Mouse (Mus musculus): ENCODE results near the gene Mkln1.
A peak's percentile ranks its signal among the peaks of the same experiment; 100 is the strongest.

Gene Mkln1

DNA sequence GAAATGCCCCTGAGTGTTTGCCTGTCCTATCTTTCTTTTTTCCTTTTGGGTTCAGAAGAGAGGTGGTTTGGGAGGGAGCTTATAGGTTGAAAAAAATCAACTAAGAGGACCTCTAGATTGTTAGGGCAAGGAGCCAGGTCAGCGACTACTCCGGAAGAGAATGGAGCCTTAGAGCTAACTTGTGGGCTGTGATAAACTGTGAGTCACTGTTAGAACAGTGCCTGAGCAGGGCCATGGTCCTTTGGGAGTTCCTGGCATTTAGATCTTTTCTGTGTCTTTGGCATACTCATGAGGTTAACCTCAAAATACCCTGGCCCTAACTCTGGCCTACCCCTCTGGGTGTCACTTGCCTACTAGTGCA is 119.8 kb downstream of the Mkln1 start:
- DNase-seq = peak; percentile 71 to 83

DNA sequence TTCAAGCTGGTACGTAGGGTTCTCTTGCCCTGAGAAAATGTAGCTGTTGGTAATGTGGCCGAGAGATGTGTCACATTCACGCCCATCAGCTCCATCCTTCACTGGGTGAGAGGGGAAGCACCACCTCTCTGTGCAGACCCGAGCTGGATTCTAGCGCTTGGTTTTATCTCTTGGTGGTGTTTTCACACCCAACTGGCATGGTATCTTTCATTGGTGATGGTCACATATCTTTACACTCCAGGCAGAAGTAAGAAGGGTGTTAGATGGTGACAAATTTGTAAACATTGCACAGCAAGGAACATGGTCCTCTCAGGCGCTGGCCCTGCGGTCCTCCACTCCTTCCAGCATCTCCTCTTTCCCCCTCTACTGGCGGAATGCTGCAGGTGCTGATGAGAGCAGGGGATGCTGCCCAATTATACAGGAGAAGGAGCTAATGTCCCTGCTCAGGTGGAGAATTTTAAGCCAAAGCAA is 120.5 kb downstream of the Mkln1 start:
- peak; percentile 43 to 65 for DNase-seq

DNA sequence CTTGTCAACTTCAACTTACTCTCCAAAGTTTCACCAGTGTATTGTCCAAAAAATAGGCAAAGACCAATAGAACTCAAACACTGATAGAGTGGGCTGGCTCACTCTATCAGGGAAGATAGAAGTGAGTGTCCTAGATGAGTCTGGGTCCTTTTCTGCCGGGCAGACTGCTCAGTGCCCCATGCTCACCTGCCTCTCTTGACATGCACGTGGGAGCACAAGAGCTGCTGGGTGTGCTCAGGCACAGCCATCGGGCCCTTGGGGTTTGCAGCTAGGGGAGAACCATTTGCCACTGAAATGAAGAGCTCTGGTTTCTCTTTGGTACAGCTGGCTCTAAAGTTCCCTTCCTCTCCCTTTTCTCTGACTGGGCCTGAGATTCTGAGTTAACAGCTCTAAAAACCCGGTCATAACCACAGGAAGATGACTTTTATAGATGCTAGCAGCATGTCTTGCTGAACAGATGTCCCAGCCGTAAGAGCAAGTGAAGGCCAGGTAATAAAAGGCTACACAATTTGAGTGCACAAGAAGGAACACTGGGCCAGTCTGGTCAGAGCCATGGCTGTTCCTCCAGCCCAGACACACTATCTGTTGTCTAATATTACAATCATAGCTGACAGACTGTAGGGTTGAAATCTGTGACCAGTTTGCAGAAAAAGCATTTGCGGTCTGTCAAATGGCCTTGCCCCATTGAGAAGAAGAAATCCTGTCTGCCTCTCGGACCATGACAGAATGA is 122.1 kb downstream of the Mkln1 start:
- no peak for DNase-seq

DNA sequence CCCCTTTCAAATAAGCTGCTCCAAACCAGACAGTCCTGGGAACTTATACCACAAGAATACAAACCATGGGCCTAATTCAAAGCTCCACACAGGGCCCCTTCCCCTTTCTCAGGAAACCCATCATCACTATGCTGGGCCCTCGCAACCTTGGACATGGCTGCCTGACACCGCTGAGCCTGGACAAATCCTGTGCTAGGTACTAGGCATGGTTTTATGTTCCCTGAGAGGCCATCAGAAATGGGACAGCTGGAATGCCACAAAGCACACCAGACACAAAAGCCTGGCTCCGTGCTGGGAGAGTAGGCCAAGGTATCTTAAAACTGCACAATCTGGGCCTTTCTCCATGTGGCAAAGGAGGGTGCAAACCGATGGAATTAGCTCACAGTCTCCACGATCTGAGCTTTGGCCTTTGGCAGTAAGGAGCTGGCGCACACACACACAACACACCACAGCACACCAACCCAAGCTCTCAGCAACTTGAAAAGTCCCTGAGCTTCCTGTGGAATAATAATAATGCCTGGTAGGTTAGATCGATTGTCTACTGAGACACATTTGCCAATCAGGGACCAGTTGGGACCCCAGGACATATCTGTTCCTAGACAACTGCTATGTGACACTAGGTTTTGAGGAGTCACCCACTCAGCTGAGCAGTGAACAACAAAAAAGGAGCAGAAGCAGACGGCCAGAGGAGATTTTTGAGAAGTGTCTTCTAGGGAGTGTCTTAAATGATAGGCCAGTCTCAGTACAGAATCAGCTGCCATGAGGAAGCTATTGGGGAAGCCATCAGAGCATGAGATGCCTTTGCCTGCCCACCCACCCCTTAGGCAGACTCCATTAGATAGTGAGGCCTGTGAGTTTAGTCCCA is 123.2 kb downstream of the Mkln1 start:
- DNase-seq = peak in 1 of 2 experiments; percentile 24

- no peak for DNase-seq
Measured at GRCm38 (mm10) chr6:31522478-31522877, 123.9 kb downstream of the Mkln1 start.

- no peak for DNase-seq
Measured at GRCm38 (mm10) chr6:31523039-31523438, 124.5 kb downstream of the Mkln1 start.

DNA sequence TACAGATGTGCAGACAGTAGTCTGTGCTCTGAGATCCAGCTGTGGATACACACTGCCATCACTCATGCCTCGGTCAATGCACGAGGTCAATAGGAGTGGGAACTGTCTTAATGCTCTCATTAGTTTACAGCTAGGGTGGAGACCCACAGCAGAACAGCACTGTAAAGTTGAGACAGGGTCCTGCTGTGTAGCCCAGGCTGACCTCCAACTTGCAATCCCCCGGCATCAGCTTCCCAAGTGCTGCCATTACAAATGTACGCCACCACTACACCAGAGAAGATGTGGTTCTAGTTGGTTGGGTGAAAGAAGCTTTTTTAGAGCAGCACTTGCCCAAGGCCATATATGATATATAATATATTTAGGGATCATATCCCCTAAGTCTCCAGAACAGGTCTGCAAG is 125.1 kb downstream of the Mkln1 start:
- DNase-seq = no peak

DNA sequence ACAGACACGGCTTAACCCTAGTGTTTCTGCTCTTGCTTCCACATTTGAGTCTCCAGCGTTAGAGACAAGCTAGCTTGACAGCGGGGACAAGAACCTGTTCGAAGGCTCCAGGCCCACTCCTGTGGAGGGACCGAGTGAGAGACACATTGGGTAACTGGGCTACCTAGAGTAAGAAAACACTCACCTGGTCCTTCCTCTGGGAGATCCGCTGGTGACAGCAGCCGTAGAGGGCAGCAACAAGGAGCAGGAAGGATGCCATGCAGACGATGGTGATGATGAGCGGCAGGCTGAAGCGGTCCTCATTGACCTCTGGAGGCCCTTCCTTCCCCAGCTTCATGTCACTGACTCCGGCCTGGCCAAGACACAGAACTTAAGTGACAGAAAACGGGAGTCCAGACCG is 125.6 kb downstream of the Mkln1 start:
- no peak for DNase-seq

DNA sequence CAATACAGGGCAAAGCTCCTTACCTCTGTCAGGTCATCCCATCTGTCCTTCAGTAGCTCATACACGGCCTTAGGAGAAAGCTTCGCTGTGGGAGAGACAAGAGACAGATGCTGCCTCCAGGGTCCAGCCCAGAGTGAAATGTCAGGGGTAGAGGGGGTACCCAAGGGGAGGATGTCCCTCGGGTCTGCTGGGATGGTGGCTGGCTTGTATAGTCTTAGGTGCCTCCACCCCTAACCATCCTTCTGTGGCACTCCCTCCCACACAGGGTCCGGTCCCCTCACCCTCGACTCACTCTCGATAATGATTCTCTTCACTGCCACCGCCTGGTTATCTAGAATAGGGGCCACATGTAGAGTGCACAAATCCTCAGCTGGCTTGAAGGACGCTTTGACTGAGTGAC is 126.1 kb downstream of the Mkln1 start:
- no peak for DNase-seq

DNA sequence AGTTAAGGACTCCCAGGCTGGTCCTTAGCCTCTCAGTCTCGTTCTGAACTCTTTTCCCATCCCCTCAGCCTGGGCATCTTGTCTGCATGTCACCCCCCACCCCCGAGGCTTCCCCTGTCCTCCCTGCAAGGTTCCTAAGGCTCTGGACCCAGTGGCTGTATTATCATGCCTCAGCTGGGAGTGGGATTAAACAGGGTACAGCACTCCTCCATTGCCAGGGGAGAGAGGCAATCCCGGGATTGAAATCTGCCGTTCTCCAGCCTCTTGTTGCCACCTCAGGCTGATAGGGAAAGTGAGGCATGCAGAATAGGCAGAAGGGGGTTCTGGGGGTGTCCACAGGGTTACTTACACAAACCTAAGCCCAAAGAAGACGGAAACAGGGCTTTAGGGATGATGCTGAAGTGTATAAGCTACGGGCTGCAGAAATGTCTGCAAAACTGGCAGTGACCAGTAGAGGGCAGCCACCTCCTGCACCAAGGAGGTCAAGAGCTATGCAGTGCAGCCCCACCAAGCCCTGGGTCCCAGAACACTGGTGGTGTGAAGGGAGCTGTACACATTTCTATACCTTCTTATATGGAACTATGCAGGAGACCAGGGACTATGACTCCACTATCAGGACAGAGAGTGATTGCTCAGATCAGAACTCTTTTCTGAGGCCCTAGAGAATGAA is 126.8 kb downstream of the Mkln1 start:
- peak in 1 of 2 experiments; percentile 44 for DNase-seq

GRCm38 (mm10) chr6:31526929-31527328 is 128.4 kb downstream of the Mkln1 start:
- no peak for DNase-seq

GRCm38 (mm10) chr6:31527897-31528296 is 129.4 kb downstream of the Mkln1 start:
- DNase-seq = peak in 1 of 2 experiments; percentile 55

GRCm38 (mm10) chr6:31528339-31528738 is 129.8 kb downstream of the Mkln1 start:
- no peak for DNase-seq

DNA sequence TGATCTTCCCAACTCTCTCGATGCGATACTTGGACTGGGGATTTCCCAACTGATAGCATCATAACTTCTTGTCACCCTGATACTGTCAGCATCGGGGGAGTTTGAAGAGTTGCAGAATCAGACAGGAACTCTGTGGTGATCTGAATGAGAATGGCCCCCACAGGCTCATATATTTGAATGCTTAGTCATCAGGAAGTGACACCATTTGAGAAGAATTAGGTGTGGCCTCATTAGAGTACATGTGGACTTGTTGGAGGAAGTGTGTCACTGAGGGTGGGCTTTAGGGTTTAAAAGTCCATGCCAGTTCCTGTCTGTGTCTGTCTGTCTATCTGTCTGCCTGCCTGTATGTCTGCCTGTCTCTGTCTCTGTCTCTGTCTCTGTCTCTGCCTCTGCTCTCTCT is 133.3 kb downstream of the Mkln1 start:
- no peak for DNase-seq

- no peak for DNase-seq
Measured at GRCm38 (mm10) chr6:31534705-31535104, 136.2 kb downstream of the Mkln1 start.

DNA sequence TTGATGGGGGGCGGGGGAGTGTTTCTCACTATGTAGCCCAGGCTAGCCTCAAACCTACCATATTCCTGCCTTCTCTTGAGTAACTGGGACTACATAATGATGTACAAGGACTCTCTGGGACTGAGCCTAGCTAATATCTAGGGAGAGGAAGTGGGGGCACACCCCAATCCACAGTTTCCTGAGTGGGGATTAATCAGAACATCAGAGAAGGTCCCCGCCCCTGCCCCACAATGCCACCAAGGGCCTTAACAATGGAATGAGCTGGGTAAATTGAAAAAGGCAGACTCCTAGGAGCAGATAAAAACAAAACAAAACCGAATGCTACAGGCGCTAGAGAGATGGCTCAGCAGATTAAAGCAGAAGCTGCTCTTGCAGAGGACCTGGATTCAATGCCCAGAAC is 138.7 kb downstream of the Mkln1 start:
- DNase-seq = peak in 1 of 2 experiments; percentile 40

DNA sequence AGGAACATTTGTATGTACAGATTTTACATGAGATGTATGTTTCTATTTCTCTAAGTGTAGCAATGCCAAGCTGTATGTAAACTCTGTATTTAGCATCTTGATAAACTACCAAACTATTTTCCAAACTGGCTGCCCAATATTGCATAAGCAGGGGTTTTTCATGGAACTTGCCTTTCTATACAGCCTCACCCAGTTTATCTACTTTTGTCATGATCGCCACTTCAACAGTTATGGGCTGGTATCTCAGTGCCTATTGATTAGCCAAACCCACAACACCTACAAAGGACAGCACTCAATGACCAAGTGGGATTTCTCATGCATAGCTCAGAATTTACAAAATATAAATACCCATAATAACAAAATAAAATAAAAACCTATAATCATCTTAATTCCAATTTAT is 139.6 kb downstream of the Mkln1 start:
- DNase-seq = no peak

- no peak for DNase-seq
Measured at GRCm38 (mm10) chr6:31540018-31540417, 141.5 kb downstream of the Mkln1 start.

GRCm38 (mm10) chr6:31544318-31544717 is 145.8 kb downstream of the Mkln1 start:
- DNase-seq = peak; percentile 47 to 61

- DNase-seq = peak; percentile 62 to 82
Measured at GRCm38 (mm10) chr6:31549361-31550051, 151.0 kb downstream of the Mkln1 start.

DNA sequence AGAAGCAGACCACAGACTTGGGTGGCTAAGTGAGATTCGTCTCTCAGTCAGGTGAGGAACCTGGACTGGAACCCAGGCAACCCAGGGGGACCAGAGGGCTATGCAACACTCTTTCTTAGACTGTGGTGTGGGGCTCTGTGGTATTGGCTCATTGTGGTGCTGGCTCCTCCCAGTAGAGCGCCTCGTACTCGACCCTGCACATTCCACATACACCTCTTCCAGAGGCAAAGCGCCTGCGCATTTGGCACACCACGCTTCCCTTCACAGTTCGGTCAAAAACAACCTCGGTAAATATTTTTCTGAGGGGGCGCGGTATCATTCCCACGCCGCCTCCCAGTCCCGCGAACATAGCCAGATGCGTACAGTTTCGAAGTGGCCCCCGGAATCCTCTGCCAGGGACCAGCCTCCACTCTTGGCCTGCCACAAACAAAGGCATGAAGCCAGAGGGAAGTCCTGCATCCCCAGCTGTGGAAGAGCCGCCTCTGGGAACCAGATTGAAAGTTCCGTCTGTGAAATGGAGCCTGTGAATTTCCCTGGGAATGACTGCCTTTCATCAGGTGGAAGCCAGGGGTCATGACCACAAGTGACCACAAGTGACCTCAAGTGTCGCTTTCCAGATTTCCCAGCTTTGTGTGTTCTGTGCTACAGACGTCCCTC is 152.5 kb downstream of the Mkln1 start:
- DNase-seq = peak; percentile 39 to 55

DNA sequence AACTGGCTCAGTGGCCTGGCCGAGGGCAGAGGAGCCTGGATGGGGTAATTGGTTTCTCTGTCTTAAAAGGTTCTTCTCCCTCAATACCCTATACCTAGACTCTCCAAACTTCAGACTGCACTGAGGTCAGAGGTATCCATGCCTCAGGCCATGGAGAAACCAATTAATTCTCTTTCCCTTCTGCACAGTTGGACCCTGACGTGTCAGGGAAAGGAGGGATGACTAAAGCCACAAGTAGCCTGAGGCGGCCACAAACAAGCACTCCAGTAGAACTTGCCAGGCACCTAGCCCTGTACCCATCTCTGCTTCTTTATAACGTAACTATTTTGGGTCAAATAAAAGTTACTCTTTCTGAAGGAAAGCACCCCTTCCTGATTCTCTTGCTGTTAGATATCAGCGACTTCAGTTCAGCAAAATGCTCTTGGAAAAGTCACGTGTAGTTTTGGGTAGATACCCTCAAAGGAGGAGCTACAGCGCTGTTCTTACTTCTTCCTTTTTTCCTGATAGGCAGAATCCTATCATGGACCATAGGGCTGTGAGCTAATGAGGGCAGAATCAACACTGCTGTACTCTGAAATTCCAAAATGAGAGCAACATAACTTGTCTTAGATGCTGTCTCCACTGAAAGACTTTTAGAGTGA is 158.0 kb downstream of the Mkln1 start:
- no peak for DNase-seq
